8 mouse cellular contexts compared by ENCODE assay signal in the genomic region with DNA sequence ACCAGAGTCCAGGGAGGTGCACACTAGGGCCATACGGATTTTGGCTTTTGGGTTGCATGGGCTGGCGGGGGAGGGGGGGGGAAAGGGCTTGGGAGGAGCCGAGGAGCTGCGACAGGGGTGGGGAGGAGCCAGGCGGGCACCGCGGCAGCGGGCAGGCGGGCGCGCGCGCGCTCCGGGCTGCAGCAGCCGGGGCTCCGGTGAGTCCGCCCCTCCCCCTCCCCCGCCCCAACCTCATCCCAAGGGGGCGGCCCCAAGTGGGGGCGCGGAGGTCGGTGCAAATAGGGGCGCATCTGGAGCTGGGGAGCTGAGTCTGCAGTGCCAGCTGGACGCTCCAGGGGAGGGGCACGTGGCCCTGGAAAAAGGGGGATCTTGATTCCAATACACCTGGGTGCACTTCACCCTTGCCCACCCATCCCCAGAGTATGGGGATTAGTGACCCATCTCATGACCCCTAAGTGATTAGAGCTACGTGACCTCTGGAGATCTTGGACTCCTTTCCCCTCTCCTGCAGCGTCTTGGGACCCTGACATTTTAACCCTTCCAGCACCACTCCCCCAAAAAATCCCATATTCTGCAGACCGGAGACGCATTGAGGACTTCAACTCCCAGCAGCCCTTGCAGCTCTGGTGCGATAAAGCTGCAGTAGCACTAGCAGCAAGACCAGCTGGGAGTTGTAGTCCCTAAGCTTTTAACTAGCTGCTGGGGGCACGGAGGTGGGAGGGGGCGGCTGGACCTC. TPM values are rescaled to one million over a fixed set of nuclear protein-coding genes. Genes with fewer than 3 reads are reported as not detected.
DNase-seq lines count a peak whose midpoint lies in the region; ATAC-seq and TF ChIP-seq lines count a peak whose summit lies in the region.

A gene (plus strand): TSS at position 123 of the 736 bp plus-strand sequence.

- TF ChIP-seq POLR2A in lung, adult 2 months (IDR thresholded peaks at IDR 0.05; ENCODE audit: borderline replicate concordance, extremely low read depth, low read depth, low read length), result no peak

- peaks cover 17% of the 10 kb centered on the region for H3K4me1 ChIP-seq in forebrain, postnatal 0 days (ENCODE audit: insufficient read depth)
- H3K4me1 ChIP-seq in lung, adult 2 months (ENCODE audit: control insufficient read depth, insufficient read depth, low read length), result peaks cover 2% of the 10 kb centered on the region; the same call in 1 of the 2 replicates

- H3K9ac ChIP-seq in forebrain, postnatal 0 days, result peak within 1 kb of the TSS; percentile 83

- ATAC-seq in forebrain, postnatal 0 days, result peak; percentile 89
- ATAC-seq in hematopoietic stem cell, adult 5-6 weeks (replicated peaks in 1 of 2; ENCODE audit: insufficient read depth in 1 of 2, low FRiP score in 2 of 2, low TSS enrichment in 1 of 2, low read depth in 1 of 2, poor library complexity in 2 of 2, severe bottlenecking in 2 of 2), result peak; percentile 80 to 84
- peak; percentile 52; the same call in 1 of the 2 replicates for ATAC-seq in neutrophil, adult 5-6 weeks (ENCODE audit: extremely low read depth, insufficient number of reproducible peaks, low FRiP score, poor library complexity, severe bottlenecking)

- H3K9me3 ChIP-seq in forebrain, postnatal 0 days (ENCODE audit: low read length), result no peaks in the 10 kb centered on the region

- peak within 1 kb of the TSS; percentile 93 for H3K4me2 ChIP-seq in forebrain, postnatal 0 days (ENCODE audit: low read depth)

- no peak for TF ChIP-seq CTCF in forebrain, postnatal 0 days (IDR thresholded peaks at IDR 0.05; ENCODE audit: low read depth)
- no peak for TF ChIP-seq CTCF in lung, adult 2 months (IDR thresholded peaks at IDR 0.05; ENCODE audit: insufficient read depth, low read length)

- DNase-seq in MEL-GATA-1-ER (ENCODE audit: extremely low read depth, low read depth), result peak; percentile 57
- peak; percentile 87 to 89 for DNase-seq in cerebellum, adult 18-20 months
- peak; percentile 90 for DNase-seq in forebrain, postnatal 0 days
- peak; percentile 84 to 85 for DNase-seq in layer of hippocampus, adult 8-10 months (ENCODE audit: low spot score in 2 of 2)
- DNase-seq in lung, adult 2 months, result peak; percentile 68
- DNase-seq in thymus, postnatal 36 days, result peak; percentile 55 to 70

- H3K36me3 ChIP-seq in forebrain, postnatal 0 days (ENCODE audit: insufficient read depth), result no peaks in the 10 kb centered on the region

- H3K27ac ChIP-seq in forebrain, postnatal 0 days (ENCODE audit: low read depth, low read length), result peak within 1 kb of the TSS; percentile 92

- no peaks in the 10 kb centered on the region for H3K27me3 ChIP-seq in forebrain, postnatal 0 days (ENCODE audit: insufficient read depth, low read length)

- WGBS in forebrain, postnatal 0 days, result under 1% methylated on average over 32 of the region's 33 CpGs
- 2% methylated on average over 26 of the region's 33 CpGs for WGBS in lung, adult 2 months

- peak within 1 kb of the TSS; percentile 58 for H3K4me3 ChIP-seq in forebrain, postnatal 0 days (ENCODE audit: low read depth, low read length)
- peak within 1 kb of the TSS; percentile 62 for H3K4me3 ChIP-seq in lung, adult 2 months (replicated peaks; ENCODE audit: extremely low read depth, low read depth, low read length)

RNA-seq across cellular contexts. Expression of the gene that starts here (rescaled TPM):
- total RNA-seq in forebrain, postnatal 0 days (2014; rRNA removed), result 48.2 and 77.2 TPM in 2 replicates
- polyA plus RNA-seq in forebrain, postnatal 0 days (2015; fragmentation: Nextera tagmentation; extraction: Ambion mirVana), result 43.9 and 55.0 TPM in 2 replicates
- total RNA-seq in hematopoietic stem cell, adult 5-6 weeks (2017), result 0.79 and 1.8 TPM in 2 replicates
- total RNA-seq in layer of hippocampus, adult 8-10 months (2022), result 10 to 100 TPM; 82.9 to 94.7 (median 87.0) TPM
- polyA plus RNA-seq in lung, adult 2 months (2012; rRNA removed), result 2.8 and 3.1 TPM in 2 replicates
- not detected in 2 replicates for total RNA-seq in neutrophil, adult 5-6 weeks (2017)

Comparison
In these comparisons a context has a peak if more than half of its experiments do, and no peak if none do; other contexts are left out.
1. Peak in every context shown above with its lines: DNase-seq, ATAC-seq, H3K4me3 ChIP-seq and H3K27ac ChIP-seq.
2. RNA of the gene that starts here (total RNA-seq): 82.9 to 94.7 TPM in layer of hippocampus, adult 8-10 months and 48.2 to 77.2 TPM in forebrain, postnatal 0 days; 0.79 to 1.8 TPM in hematopoietic stem cell, adult 5-6 weeks and not detected in neutrophil, adult 5-6 weeks; every median in the first group is over 10 times any median in the second.
3. RNA of the gene that starts here (polyA plus RNA-seq): 43.9 to 55.0 TPM in forebrain, postnatal 0 days; 2.8 to 3.1 TPM in lung, adult 2 months; every median in the first group is over 10 times any median in the second.
4. Peak in ATAC-seq in neutrophil, adult 5-6 weeks; RNA of the gene not detected or under 1 TPM.